Mouse (Mus musculus) adrenal gland, postnatal 10 days (tissue): ENCODE measurements around the gene Ctsl. TPM values are rescaled to one million over a fixed set of nuclear protein-coding genes. Genes with fewer than 3 reads are reported as not detected.
A peak's percentile ranks its signal among the peaks of the same experiment; 100 is the strongest.

Experiments
- DNase-seq: peaks from one replicate; pipeline ENCODE4 v3.0.0; 2021; ENCODE audit warnings: mixed read lengths
- total RNA-seq, 2 experiments: library from RNA; stranded (reverse); gene quantifications; 2 replicates each; pipeline ENCODE4 v1.2.3; 2021

Gene Ctsl
- total RNA-seq, 2 experiments from 2014 or later: 254 to 384 TPM

- peak; percentile 47 for DNase-seq
Measured at GRCm38 (mm10) chr13:64373695-64374094, 3.0 kb upstream of the Ctsl start.

DNA sequence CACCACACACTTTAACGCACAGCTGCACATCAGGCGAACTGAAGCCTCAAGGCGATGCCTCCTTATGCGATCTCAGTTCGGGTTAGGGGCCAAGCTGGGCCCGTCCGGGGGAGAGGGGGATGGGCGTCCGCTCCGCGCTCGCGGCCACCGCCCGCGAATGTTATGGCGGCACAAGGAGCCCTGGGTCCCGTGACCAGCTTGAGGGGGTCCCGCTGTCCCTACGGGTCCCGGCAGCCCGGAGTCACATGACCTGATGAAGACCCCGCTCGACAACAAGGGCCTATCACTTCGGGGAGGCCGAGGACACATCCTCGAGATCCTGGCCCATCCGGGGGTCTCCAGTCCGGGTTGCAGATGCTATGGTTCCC is 901 bp downstream of the Ctsl start:
- DNase-seq: peak; percentile 59

- no peak for DNase-seq
Measured at GRCm38 (mm10) chr13:64368596-64368995, 2.1 kb downstream of the Ctsl start.

DNA sequence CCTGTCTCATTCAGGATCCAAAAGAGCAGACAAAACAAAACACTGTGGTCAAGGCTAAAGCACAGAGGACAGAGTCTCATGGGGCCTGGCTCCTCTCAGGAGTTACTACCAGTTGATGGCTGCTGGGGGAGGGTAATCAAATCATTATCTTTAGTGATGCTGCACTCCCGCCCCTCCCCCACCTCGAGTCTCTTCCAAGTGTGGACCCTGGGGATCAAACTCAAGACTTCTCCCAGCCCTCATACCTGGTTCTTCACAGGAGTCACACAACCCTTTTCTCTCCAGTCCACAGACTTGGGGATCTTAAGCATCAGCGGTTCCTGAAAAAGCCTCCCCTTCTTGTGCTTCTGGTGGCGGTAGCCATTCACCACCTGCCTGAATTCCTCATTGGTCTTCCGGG is 3.1 kb downstream of the Ctsl start:
- no peak for DNase-seq

- DNase-seq: no peak
Measured at GRCm38 (mm10) chr13:64365326-64365725, 5.4 kb downstream of the Ctsl start.

- DNase-seq: peak; percentile 55
Measured at GRCm38 (mm10) chr13:64364258-64364657, 6.4 kb downstream of the Ctsl start.

DNA sequence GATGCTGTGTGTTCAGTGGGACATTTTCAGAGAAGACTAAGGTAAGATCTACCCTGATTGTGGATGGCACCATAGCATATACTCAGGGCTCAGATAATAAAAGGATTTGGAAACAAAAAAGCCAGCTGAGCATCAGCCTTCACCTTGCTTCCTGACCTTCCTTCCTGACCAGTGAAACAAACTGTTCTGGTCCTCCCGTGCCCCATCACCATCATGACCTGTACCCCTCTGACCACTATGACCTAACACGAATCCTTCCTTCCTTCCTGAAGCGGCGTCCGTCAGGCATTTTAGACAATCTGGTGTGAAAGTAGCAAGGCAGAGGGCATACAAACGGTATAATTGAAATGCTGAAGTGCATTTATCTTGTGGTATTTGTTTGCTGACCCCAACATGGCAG is 8.6 kb downstream of the Ctsl start:
- DNase-seq: no peak

- no peak for DNase-seq
Measured at GRCm38 (mm10) chr13:64361020-64361419, 9.7 kb downstream of the Ctsl start.

GRCm38 (mm10) chr13:64359702-64360101 is 11.0 kb downstream of the Ctsl start:
- no peak for DNase-seq

- no peak for DNase-seq
Measured at GRCm38 (mm10) chr13:64358476-64358875, 12.2 kb downstream of the Ctsl start.

DNA sequence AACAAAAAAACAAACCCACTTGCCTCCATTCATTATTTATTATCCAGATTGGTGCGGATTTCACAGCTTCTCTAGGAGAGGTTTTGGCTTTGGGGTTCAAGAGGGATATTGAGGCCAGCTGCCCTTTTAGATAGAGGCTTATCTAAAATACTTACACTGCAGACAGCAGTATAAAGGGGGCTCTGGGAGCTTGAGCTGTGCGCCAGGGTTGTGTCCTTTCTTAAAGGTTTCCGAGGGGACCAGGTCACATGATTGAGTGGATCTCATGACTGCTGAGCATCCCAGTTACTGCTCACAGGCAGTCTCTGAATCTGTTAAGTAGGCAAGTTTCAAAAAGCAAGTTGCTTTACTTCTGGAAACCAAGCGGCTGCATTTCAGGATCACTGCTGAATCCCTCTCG is 13.3 kb downstream of the Ctsl start:
- DNase-seq: no peak

GRCm38 (mm10) chr13:64349474-64349873 is 21.2 kb downstream of the Ctsl start:
- DNase-seq: no peak

GRCm38 (mm10) chr13:64344082-64344501 is 26.6 kb downstream of the Ctsl start:
- DNase-seq: peak; percentile 41

- peak; percentile 27 for DNase-seq
Measured at GRCm38 (mm10) chr13:64343598-64343997, 27.1 kb downstream of the Ctsl start.

GRCm38 (mm10) chr13:64335546-64336132 is 35.1 kb downstream of the Ctsl start:
- no peak for DNase-seq

DNA sequence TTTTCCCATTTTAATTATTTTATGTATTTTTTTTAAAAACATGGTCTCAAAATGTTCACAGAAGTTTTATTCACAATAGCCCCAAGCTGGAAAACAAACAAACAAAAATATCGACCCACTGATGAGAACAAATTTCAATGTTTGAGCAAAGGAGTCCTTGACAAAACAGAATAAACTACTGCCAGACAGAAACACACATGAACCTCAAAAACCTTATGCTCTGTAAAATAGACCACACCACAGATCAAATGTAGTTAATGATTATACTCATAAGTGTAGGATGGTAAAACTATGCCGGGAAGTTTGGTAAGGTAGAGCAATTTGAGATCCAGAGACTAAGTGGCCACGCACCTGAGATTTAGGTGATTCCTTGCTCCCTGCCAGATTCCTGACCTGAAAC is 37.6 kb downstream of the Ctsl start:
- no peak for DNase-seq

- no peak for DNase-seq
Measured at GRCm38 (mm10) chr13:64332321-64332720, 38.4 kb downstream of the Ctsl start.

GRCm38 (mm10) chr13:64322561-64323281 is 48.0 kb downstream of the Ctsl start:
- no peak for DNase-seq

DNA sequence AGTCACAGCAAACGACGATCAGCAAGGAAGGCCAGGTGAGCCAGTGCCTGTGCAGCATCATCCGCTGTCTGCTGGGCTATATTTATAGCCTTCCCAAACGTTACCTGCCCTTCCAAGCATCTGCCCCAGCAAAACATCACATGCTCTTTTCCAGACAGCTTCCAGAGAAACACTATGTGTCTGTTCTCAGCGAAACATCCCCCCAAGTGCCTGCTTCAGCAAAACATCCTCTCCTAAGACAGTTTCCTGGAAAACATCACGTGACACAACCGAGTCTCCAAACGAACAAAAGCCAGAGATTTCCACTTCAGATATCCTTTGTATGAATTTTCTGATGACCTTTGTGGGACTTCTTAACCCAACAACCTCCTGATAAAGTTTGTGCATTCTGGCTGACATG is 50.4 kb downstream of the Ctsl start:
- no peak for DNase-seq

- DNase-seq: no peak
Measured at GRCm38 (mm10) chr13:64319782-64320181, 50.9 kb downstream of the Ctsl start.

GRCm38 (mm10) chr13:64318355-64318754 is 52.3 kb downstream of the Ctsl start:
- DNase-seq: peak; percentile 73

GRCm38 (mm10) chr13:64315483-64316050 is 55.1 kb downstream of the Ctsl start:
- peak; percentile 14 for DNase-seq

GRCm38 (mm10) chr13:64314041-64314440 is 56.6 kb downstream of the Ctsl start:
- DNase-seq: no peak

DNA sequence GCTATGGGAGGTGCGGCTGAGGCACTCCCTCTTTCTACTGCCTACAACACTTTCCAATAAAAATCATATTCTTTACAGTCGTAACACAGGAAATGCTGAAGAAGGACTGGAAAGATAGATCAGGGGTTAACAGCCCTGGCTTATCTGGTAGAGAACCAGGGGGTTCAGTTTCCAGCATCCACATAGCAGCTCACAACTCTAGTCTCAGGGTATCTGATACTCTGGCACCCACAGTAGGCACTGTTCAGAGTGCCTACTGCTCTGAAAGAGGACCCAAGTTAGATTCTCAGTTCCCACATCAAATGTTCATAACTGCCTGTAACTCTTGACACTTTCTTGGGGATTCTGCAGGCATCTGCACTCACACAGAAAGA is 57.8 kb downstream of the Ctsl start:
- DNase-seq: no peak
